Mouse (Mus musculus): Measurements from ENCODE around the gene Cpne4. TPM values are rescaled to one million over a fixed set of nuclear protein-coding genes. Genes with fewer than 3 reads are reported as not detected.

The Cpne4 gene
- polyA plus RNA-seq, 1 experiment from 2014 or later, result not detected

GRCm38 (mm10) chr9:104742661-104743380, 195.7 kb downstream of the Cpne4 start:
- no peak overlapping the region for H3K4me3 ChIP-seq
- no peaks in the 10 kb centered on the region for H3K9me3 ChIP-seq (replicated peaks)
- no peaks in the 10 kb centered on the region for H3K4me1 ChIP-seq
- no peaks in the 10 kb centered on the region for H3K27me3 ChIP-seq (ENCODE audit: low read depth, poor library complexity, severe bottlenecking)
- WGBS, result 84% methylated on average over 14 of the region's 14 CpGs
- no peaks in the 10 kb centered on the region for H3K36me3 ChIP-seq
- H3K27ac ChIP-seq, result no peak overlapping the region
- DNase-seq (ENCODE audit: low spot score), result no peak

GRCm38 (mm10) chr9:104755519-104755918, 208.4 kb downstream of the Cpne4 start:
- Histone ChIP-seq H3K4me3 (no peak overlapping the region), H3K27me3 (ENCODE audit: low read depth, poor library complexity, severe bottlenecking) (no peaks in the 10 kb centered on the region), H3K4me1 (no peaks in the 10 kb centered on the region), H3K27ac (no peak overlapping the region), H3K9me3 (replicated peaks) (no peaks in the 10 kb centered on the region), H3K36me3 (no peaks in the 10 kb centered on the region)
- 92% methylated on average over 14 of the region's 14 CpGs for WGBS
- no peak for DNase-seq (ENCODE audit: low spot score)

GRCm38 (mm10) chr9:104760031-104760430, 212.9 kb downstream of the Cpne4 start:
- Histone ChIP-seq H3K27ac (no peak overlapping the region), H3K27me3 (ENCODE audit: low read depth, poor library complexity, severe bottlenecking) (no peaks in the 10 kb centered on the region), H3K36me3 (no peaks in the 10 kb centered on the region), H3K9me3 (replicated peaks) (no peaks in the 10 kb centered on the region), H3K4me1 (no peaks in the 10 kb centered on the region), H3K4me3 (no peak overlapping the region)
- 91% methylated on average over 7 of the region's 7 CpGs for WGBS
- DNase-seq (ENCODE audit: low spot score), result no peak

- H3K27me3 ChIP-seq (ENCODE audit: low read depth, poor library complexity, severe bottlenecking), result no peaks in the 10 kb centered on the region
- H3K4me3 ChIP-seq, result no peak overlapping the region
- H3K4me1 ChIP-seq, result no peaks in the 10 kb centered on the region
- 86% methylated on average over 7 of the region's 7 CpGs for WGBS
- DNase-seq (ENCODE audit: low spot score), result no peak
- no peaks in the 10 kb centered on the region for H3K36me3 ChIP-seq
- H3K27ac ChIP-seq, result no peak overlapping the region
- H3K9me3 ChIP-seq (replicated peaks), result no peaks in the 10 kb centered on the region
These were observed 229.2 kb downstream of the Cpne4 start for GRCm38 (mm10) chr9:104776198-104776815.

- WGBS, result 77% methylated on average over 3 of the region's 3 CpGs
- DNase-seq (ENCODE audit: low spot score), result no peak
These were observed 230.0 kb downstream of the Cpne4 start for GRCm38 (mm10) chr9:104777135-104777534.

GRCm38 (mm10) chr9:104777780-104778179, 230.7 kb downstream of the Cpne4 start:
- Histone ChIP-seq H3K4me3 (no peak overlapping the region), H3K27ac (no peak overlapping the region), H3K4me1 (no peaks in the 10 kb centered on the region), H3K9me3 (replicated peaks) (no peaks in the 10 kb centered on the region), H3K36me3 (no peaks in the 10 kb centered on the region), H3K27me3 (ENCODE audit: low read depth, poor library complexity, severe bottlenecking) (no peaks in the 10 kb centered on the region)
- 83% methylated on average over 5 of the region's 5 CpGs for WGBS
- no peak for DNase-seq (ENCODE audit: low spot score)

More at GRCm38 (mm10) chr9:104777135-104777534, 230.0 kb downstream of the Cpne4 start:
- no peak overlapping the region for H3K27ac ChIP-seq
- no peaks in the 10 kb centered on the region for H3K36me3 ChIP-seq
- no peaks in the 10 kb centered on the region for H3K9me3 ChIP-seq (replicated peaks)
- no peak overlapping the region for H3K4me3 ChIP-seq
- no peaks in the 10 kb centered on the region for H3K4me1 ChIP-seq
- H3K27me3 ChIP-seq (ENCODE audit: low read depth, poor library complexity, severe bottlenecking), result no peaks in the 10 kb centered on the region

- Histone ChIP-seq H3K4me3 (no peak overlapping the region), H3K36me3 (no peaks in the 10 kb centered on the region), H3K27ac (no peak overlapping the region), H3K27me3 (ENCODE audit: low read depth, poor library complexity, severe bottlenecking) (no peaks in the 10 kb centered on the region), H3K4me1 (peaks cover 3% of the 10 kb centered on the region; the same call in 1 of the 2 replicates), H3K9me3 (replicated peaks) (no peaks in the 10 kb centered on the region)
- DNase-seq (ENCODE audit: low spot score), result no peak
- 30% methylated on average over 2 of the region's 2 CpGs for WGBS
These were observed 249.5 kb downstream of the Cpne4 start for GRCm38 (mm10) chr9:104796601-104797000.

GRCm38 (mm10) chr9:104804776-104805175, 257.7 kb downstream of the Cpne4 start:
- no peak for DNase-seq (ENCODE audit: low spot score)
- H3K4me3 ChIP-seq, result no peak overlapping the region
- no peaks in the 10 kb centered on the region for H3K36me3 ChIP-seq
- 78% methylated on average over 4 of the region's 4 CpGs for WGBS
- no peaks in the 10 kb centered on the region for H3K27me3 ChIP-seq (ENCODE audit: low read depth, poor library complexity, severe bottlenecking)
- H3K4me1 ChIP-seq, result peaks cover 4% of the 10 kb centered on the region; the same call in 1 of the 2 replicates
- no peak overlapping the region for H3K27ac ChIP-seq
- no peaks in the 10 kb centered on the region for H3K9me3 ChIP-seq (replicated peaks)

GRCm38 (mm10) chr9:104814681-104815080, 267.6 kb downstream of the Cpne4 start:
- no peak for DNase-seq (ENCODE audit: low spot score)
- no peaks in the 10 kb centered on the region for H3K4me1 ChIP-seq
- WGBS, result 89% methylated on average over 2 of the region's 2 CpGs

GRCm38 (mm10) chr9:104828646-104829045, 281.6 kb downstream of the Cpne4 start:
- Histone ChIP-seq H3K27ac (no peak overlapping the region), H3K4me1 (no peaks in the 10 kb centered on the region), H3K36me3 (no peaks in the 10 kb centered on the region), H3K9me3 (replicated peaks) (no peaks in the 10 kb centered on the region), H3K4me3 (no peak overlapping the region), H3K27me3 (ENCODE audit: low read depth, poor library complexity, severe bottlenecking) (no peaks in the 10 kb centered on the region)
- no peak for DNase-seq (ENCODE audit: low spot score)
- 65% methylated on average over 3 of the region's 3 CpGs for WGBS

More at GRCm38 (mm10) chr9:104814681-104815080, 267.6 kb downstream of the Cpne4 start:
- Histone ChIP-seq H3K36me3 (no peaks in the 10 kb centered on the region), H3K9me3 (replicated peaks) (no peaks in the 10 kb centered on the region), H3K27ac (no peak overlapping the region), H3K27me3 (ENCODE audit: low read depth, poor library complexity, severe bottlenecking) (no peaks in the 10 kb centered on the region), H3K4me3 (no peak overlapping the region)

- H3K4me3 ChIP-seq, result no peak overlapping the region
- no peaks in the 10 kb centered on the region for H3K27me3 ChIP-seq (ENCODE audit: low read depth, poor library complexity, severe bottlenecking)
- DNase-seq (ENCODE audit: low spot score), result no peak
- no peaks in the 10 kb centered on the region for H3K36me3 ChIP-seq
- 91% methylated on average over 5 of the region's 5 CpGs for WGBS
- no peaks in the 10 kb centered on the region for H3K4me1 ChIP-seq
- no peaks in the 10 kb centered on the region for H3K9me3 ChIP-seq (replicated peaks)
- H3K27ac ChIP-seq, result no peak overlapping the region
These were observed 286.0 kb downstream of the Cpne4 start for GRCm38 (mm10) chr9:104832934-104833539.

GRCm38 (mm10) chr9:104837931-104838330, 290.8 kb downstream of the Cpne4 start:
- no peak for DNase-seq (ENCODE audit: low spot score)
- Histone ChIP-seq H3K27me3 (ENCODE audit: low read depth, poor library complexity, severe bottlenecking) (no peaks in the 10 kb centered on the region), H3K36me3 (no peaks in the 10 kb centered on the region), H3K27ac (no peak overlapping the region), H3K4me1 (no peaks in the 10 kb centered on the region), H3K4me3 (no peak overlapping the region), H3K9me3 (replicated peaks) (no peaks in the 10 kb centered on the region)
- WGBS, result 74% methylated on average over 1 of the region's 1 CpGs

GRCm38 (mm10) chr9:104841278-104841677, 294.2 kb downstream of the Cpne4 start:
- no peak for DNase-seq (ENCODE audit: low spot score)
- no peaks in the 10 kb centered on the region for H3K9me3 ChIP-seq (replicated peaks)
- H3K27me3 ChIP-seq (ENCODE audit: low read depth, poor library complexity, severe bottlenecking), result no peaks in the 10 kb centered on the region
- no peaks in the 10 kb centered on the region for H3K36me3 ChIP-seq
- H3K27ac ChIP-seq, result no peak overlapping the region
- H3K4me3 ChIP-seq, result no peak overlapping the region
- 81% methylated on average over 1 of the region's 1 CpGs for whole genome bisulfite sequencing
- no peaks in the 10 kb centered on the region for H3K4me1 ChIP-seq
